Mouse (Mus musculus): ENCODE results near the gene Mybph. TPM values are rescaled to one million over a fixed set of nuclear protein-coding genes. Genes with fewer than 3 reads are reported as not detected.
"Not testable (repeated sequence)": the region's sequence is repeated elsewhere in the genome, so short reads cannot be mapped to it uniquely, and the experiment has no call there.

The Mybph gene
- polyA plus RNA-seq, 1 experiment from 2014 or later, result 55.8 TPM

DNA sequence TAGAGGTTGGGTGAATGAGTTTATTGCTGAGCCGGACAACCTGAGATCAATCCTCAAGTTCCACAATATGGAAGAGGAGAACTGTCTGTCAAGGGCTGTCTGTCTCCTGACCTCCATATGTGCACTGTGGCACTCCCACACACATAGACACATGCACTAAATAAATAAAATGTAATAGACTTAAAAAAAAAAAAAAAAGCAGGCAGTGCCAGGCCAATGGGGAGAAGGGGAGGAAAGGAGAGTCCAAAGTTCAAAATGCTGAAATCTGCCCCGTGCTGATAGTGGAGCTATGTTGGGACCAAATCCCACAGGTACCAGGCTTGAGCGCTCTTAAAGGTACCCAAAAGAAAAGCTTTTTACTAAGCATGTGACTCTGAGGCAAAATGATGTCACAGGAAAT lies 44.2 kb downstream of the Mybph start:
- 92% methylated on average over 3 of the region's 3 CpGs for WGBS
- H3K36me3 ChIP-seq, result no peaks in the 10 kb centered on the region
- H3K9ac ChIP-seq, result no peak overlapping the region
- H3K4me3 ChIP-seq, result no peak overlapping the region
- no peaks in the 10 kb centered on the region for H3K9me3 ChIP-seq
- H3K27me3 ChIP-seq, result peaks cover 53% of the 10 kb centered on the region
- no peak for ATAC-seq (ENCODE audit: insufficient number of reproducible peaks, low FRiP score, low TSS enrichment, low read depth)
- no peak overlapping the region for H3K27ac ChIP-seq
- H3K4me2 ChIP-seq, result no peak overlapping the region
- H3K4me1 ChIP-seq, result peaks cover 29% of the 10 kb centered on the region

DNA sequence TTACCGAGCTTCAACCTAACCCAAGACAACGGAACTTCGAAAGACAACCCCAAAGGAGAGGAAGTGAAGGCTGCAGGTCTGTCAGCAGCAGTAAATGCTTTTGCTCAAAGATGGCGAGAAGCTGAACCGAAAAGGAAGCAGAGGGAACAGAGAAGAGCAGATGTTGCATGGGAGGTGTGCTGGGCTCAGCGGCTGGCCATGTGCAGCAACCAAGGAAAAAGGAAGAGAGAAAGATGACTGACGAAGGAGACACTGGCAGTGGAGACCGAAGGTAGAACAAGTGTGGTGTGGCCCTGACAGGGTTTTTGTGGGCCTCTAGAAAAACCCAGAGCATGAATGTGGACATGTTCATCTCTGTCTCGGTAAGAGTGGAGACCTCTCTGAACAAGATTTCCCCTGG lies 47.5 kb downstream of the Mybph start:
- Histone ChIP-seq H3K36me3 (no peaks in the 10 kb centered on the region), H3K9ac (no peak overlapping the region), H3K9me3 (no peaks in the 10 kb centered on the region), H3K27ac (no peak overlapping the region), H3K4me2 (no peak overlapping the region), H3K27me3 (peaks cover 24% of the 10 kb centered on the region), H3K4me1 (peaks cover 16% of the 10 kb centered on the region), H3K4me3 (no peak overlapping the region)
- ATAC-seq (ENCODE audit: insufficient number of reproducible peaks, low FRiP score, low TSS enrichment, low read depth), result no peak
- 77% methylated on average over 9 of the region's 9 CpGs for WGBS

DNA sequence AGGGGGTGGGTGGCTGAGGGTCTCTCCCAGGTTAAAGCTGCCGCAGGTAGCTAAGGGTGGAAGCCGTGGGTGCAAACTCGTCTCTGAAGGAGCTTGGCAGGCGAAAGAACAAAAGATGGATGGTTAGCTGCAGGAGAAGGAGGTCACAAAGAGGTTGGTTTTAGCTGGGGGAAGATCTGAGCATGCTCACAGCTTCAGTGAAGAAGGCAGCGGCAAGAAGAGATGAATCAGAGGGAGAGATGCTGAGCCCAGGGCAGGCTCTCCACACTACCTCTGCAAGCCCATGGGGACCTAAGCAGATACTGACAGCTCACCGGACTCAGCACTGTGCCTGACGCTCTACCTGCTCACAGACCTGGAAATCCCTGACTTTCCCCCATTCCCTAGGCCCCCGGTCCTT lies 48.0 kb downstream of the Mybph start:
- no peak overlapping the region for H3K27ac ChIP-seq
- no peak overlapping the region for H3K4me2 ChIP-seq
- H3K36me3 ChIP-seq, result no peaks in the 10 kb centered on the region
- peaks cover 18% of the 10 kb centered on the region for H3K27me3 ChIP-seq
- no peaks in the 10 kb centered on the region for H3K9me3 ChIP-seq
- 74% methylated on average over 8 of the region's 8 CpGs for WGBS
- no peak overlapping the region for H3K9ac ChIP-seq
- H3K4me1 ChIP-seq, result peaks cover 14% of the 10 kb centered on the region
- ATAC-seq (ENCODE audit: insufficient number of reproducible peaks, low FRiP score, low TSS enrichment, low read depth), result no peak
- H3K4me3 ChIP-seq, result no peak overlapping the region

DNA sequence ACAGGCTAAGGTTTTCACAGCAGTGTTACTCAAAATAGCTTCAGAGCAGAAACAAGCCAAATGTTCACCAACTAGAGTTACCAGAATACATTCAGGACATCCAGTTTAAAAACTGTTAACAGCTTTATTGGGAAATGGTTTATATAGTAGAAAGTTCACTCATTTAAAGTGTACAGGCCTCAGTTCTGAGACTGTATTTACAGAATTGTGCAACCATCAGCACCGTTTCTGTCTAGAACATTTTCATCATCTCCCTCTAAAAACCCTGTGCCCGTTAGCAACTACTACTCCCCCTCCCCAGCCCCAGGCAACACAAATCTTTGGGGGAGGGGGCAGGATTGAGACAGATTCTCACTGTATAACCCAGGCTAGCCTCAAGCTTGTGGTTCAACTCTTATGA lies 49.0 kb downstream of the Mybph start:
- H3K9me3 ChIP-seq, result no peaks in the 10 kb centered on the region
- peaks cover 9% of the 10 kb centered on the region for H3K27me3 ChIP-seq
- H3K27ac ChIP-seq, result no peak overlapping the region
- H3K9ac ChIP-seq, result no peak overlapping the region
- 55% methylated on average over 2 of the region's 2 CpGs for WGBS
- no peak overlapping the region for H3K4me2 ChIP-seq
- H3K4me1 ChIP-seq, result peaks cover 14% of the 10 kb centered on the region
- no peak overlapping the region for H3K4me3 ChIP-seq
- ATAC-seq (ENCODE audit: insufficient number of reproducible peaks, low FRiP score, low TSS enrichment, low read depth), result no peak
- H3K36me3 ChIP-seq, result no peaks in the 10 kb centered on the region

DNA sequence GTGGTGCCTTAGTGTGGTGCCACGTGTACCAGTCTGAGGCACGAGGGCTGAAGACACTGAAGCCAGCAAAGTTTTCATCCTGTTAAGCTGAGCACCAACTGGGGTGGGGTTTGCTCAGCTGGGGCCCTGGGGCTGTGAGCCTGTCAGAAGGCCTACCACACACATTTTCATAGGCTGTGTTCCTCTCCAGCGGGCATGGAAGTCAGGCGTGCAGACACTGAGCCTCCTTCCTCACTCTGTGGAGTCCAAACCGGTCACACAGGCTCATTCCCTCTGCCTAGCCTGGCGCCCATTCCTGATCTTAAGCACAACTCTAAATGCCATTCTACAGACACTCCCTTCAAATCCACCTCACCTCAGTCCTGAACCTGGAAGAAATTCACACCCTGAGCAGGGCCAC lies 50.3 kb downstream of the Mybph start:
- Histone ChIP-seq H3K4me2 (0 out of 2 replicates have a peak overlapping the region, but pooled peaks have one; percentile 49), H3K4me3 (no peak overlapping the region), H3K36me3 (no peaks in the 10 kb centered on the region), H3K9ac (no peak overlapping the region), H3K4me1 (peaks cover 14% of the 10 kb centered on the region), H3K27me3 (peaks cover 6% of the 10 kb centered on the region; the same call in 1 of the 2 replicates), H3K9me3 (no peaks in the 10 kb centered on the region), H3K27ac (no peak overlapping the region)
- WGBS, result 55% methylated on average over 6 of the region's 6 CpGs
- no peak for ATAC-seq (ENCODE audit: insufficient number of reproducible peaks, low FRiP score, low TSS enrichment, low read depth)

DNA sequence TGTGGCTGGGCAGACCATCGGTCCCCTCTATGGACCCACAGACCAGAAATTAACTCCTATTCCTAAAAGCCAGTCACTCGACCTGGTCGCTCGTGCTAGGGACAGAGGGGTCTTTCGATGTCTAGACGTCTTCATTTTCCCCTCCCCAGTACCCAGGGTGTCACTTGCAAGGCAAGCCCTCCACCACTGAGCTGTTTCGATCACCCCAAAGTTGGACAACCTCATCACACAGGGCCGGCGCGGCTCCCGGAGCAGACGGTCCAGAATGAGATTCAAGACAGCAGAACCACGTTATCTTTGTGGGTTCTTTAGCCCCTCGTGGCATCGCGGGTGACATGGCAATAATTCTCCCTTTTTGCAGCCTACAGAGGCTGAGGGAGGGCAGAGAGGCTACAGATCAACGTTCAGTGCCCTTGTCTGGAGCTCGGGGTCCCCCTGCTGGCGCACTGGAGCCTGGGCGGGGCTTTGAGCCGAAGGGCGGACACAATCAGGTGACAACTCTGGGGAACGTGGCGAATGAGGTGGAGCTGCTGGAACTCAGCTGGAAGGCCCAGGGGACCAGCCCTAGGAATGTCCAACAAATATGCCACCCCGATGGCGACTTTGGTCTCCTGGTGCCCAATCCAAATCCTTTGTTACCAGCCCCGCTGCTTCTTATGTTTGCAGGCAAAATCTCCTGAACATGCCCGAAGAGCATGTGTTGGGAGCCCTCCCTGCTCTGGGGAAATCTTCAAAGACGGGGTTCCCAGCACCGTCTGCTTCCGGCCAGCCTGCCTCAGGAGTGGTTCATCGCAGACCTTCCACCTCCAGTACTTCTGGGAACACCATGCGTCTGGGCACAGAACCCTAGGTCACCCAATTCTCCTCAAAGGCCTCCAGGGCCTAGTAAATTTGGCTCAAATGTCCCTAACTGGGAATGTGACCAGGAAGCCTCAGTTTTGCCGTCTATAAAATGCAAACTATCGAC lies 51.0 kb downstream of the Mybph start:
- 20% methylated on average over 35 of the region's 35 CpGs for WGBS
- peak overlapping the region; percentile 17; the same call in 1 of the 2 replicates for H3K4me3 ChIP-seq
- ATAC-seq (ENCODE audit: insufficient number of reproducible peaks, low FRiP score, low TSS enrichment, low read depth), result peak; percentile 64
- H3K9ac ChIP-seq, result peak overlapping the region; percentile 26; the same call in 1 of the 2 replicates
- H3K27ac ChIP-seq, result no peak overlapping the region
- peaks cover 14% of the 10 kb centered on the region for H3K4me1 ChIP-seq
- peak overlapping the region; percentile 49 for H3K4me2 ChIP-seq
- peaks cover 6% of the 10 kb centered on the region; the same call in 1 of the 2 replicates for H3K27me3 ChIP-seq
- no peaks in the 10 kb centered on the region for H3K9me3 ChIP-seq
- no peaks in the 10 kb centered on the region for H3K36me3 ChIP-seq

DNA sequence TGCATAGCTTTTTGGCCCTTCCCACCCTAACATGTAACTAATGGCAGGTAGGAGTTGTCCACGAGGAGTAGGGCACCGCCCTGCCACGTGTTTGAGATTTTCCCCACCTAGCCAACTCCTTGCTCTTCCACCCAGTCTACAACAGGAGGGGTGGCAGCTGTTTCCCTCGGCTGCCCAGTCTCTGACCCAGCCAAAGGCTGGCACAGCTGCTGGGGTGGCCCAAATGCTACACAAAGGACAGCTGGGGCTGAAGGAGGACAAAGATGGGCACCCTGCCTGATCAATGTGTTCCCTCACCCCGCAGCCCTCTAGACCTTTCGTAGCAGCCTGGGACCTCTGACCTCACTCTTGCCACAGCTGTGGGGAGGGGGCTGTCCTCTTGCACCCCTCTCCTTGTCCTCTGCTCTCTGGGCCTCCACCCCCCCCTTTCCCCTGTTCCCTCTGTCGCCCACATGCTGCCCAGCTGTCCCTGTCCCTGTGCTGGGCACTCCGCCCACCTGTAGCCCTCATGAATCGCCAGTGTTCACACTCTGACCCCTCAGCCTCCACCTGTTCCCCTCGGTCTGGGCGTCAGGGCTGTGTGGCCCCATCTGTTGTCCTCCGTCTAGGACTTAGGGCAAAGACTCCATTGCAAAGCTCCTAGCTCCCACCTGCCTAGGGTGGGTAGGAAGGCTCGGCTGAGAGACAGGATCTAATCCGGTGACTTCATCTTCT lies 51.9 kb downstream of the Mybph start:
- Histone ChIP-seq H3K4me3 (no peak overlapping the region), H3K27me3 (peaks cover 6% of the 10 kb centered on the region; the same call in 1 of the 2 replicates), H3K9ac (no peak overlapping the region), H3K4me2 (no peak overlapping the region), H3K36me3 (no peaks in the 10 kb centered on the region), H3K27ac (no peak overlapping the region), H3K9me3 (no peaks in the 10 kb centered on the region), H3K4me1 (peaks cover 14% of the 10 kb centered on the region)
- peak; percentile 77 for ATAC-seq (ENCODE audit: insufficient number of reproducible peaks, low FRiP score, low TSS enrichment, low read depth)
- 73% methylated on average over 14 of the region's 14 CpGs for WGBS

DNA sequence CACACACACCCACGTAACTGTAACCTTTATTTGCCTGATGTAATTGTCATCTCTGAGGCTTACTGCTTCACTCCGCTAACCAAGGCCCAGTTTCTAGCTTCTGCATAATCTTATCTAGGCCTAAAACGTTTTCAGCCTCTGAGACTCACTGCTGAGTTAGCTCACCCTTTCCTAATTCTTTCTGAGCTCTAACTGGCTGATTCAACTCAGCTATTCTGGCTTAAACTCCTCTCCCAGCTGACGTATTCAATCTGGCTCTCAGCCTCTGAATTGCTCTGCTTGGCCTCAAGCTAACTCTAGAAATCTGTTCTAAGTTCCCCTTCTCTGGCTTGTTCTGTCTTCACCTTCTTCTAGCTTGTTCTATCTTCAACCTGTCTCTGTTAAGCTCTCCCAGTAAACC lies 53.3 kb downstream of the Mybph start:
- Histone ChIP-seq H3K4me1 (peaks cover 14% of the 10 kb centered on the region), H3K4me2 (no peak overlapping the region), H3K9me3 (no peaks in the 10 kb centered on the region), H3K36me3 (no peaks in the 10 kb centered on the region), H3K27ac (no peak overlapping the region), H3K9ac (no peak overlapping the region), H3K27me3 (peaks cover 6% of the 10 kb centered on the region; the same call in 1 of the 2 replicates), H3K4me3 (no peak overlapping the region)
- no peak for ATAC-seq (ENCODE audit: insufficient number of reproducible peaks, low FRiP score, low TSS enrichment, low read depth)
- 52% methylated on average over 4 of the region's 4 CpGs for WGBS

DNA sequence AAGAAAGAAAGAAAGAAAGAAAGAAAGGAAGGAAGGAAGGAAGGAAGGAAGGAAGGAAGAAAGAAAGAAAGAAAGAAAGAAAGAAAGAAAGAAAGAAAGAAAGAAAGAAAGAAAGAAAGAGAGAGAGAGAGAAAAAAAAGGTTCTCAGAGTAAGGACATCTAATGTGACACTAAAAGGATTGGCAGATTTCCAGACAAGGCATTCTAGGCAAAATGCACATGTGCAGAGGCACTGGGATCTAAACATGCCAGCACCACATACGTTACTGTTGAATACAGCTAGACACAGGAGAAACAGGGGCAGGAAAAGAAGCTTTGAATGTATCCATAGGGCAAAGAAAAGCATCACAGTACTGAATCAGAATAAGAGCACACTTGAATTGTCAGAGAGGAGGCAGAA lies 56.4 kb downstream of the Mybph start:
- not testable (repeated sequence) for H3K9ac ChIP-seq; ATAC-seq (ENCODE audit: insufficient number of reproducible peaks, low FRiP score, low TSS enrichment, low read depth); H3K4me1 ChIP-seq; H3K9me3 ChIP-seq; H3K36me3 ChIP-seq; H3K4me2 ChIP-seq; H3K27me3 ChIP-seq; H3K27ac ChIP-seq; H3K4me3 ChIP-seq
- WGBS, result 61% methylated on average over 1 of the region's 1 CpGs

Other genes starting within 250 kb of the Mybph start
- 147 and 186 TPM in 2 replicates for gene Fmod, start 156.2 kb upstream of the Mybph start, polyA plus RNA-seq (2015; fragmentation: Nextera tagmentation; extraction: Ambion mirVana)
- 30.9 and 35.1 TPM in 2 replicates for gene Btg2, start 114.3 kb upstream of the Mybph start, polyA plus RNA-seq (2015; fragmentation: Nextera tagmentation; extraction: Ambion mirVana)
- 0.50 and 0.59 TPM in 2 replicates for gene Chit1, start 82.2 kb upstream of the Mybph start, polyA plus RNA-seq (2015; fragmentation: Nextera tagmentation; extraction: Ambion mirVana)
- 9.8 and 13.6 TPM in 2 replicates for gene Chil1, start 11.3 kb upstream of the Mybph start, polyA plus RNA-seq (2015; fragmentation: Nextera tagmentation; extraction: Ambion mirVana)
- 1.8 and 2.0 TPM in 2 replicates for gene Adora1, start 42.0 kb downstream of the Mybph start, polyA plus RNA-seq (2015; fragmentation: Nextera tagmentation; extraction: Ambion mirVana)
- 117 and 227 TPM in 2 replicates for gene Myog, start 96.5 kb downstream of the Mybph start, polyA plus RNA-seq (2015; fragmentation: Nextera tagmentation; extraction: Ambion mirVana)
- gene Ppfia4, start 139.5 kb downstream of the Mybph start, polyA plus RNA-seq (2015; fragmentation: Nextera tagmentation; extraction: Ambion mirVana), result 7.5 and 11.1 TPM in 2 replicates
- gene Tmem183a, start 168.5 kb downstream of the Mybph start, polyA plus RNA-seq (2015; fragmentation: Nextera tagmentation; extraction: Ambion mirVana), result 80.2 and 80.3 TPM in 2 replicates
- gene 4933406M09Rik, start 192.5 kb downstream of the Mybph start, polyA plus RNA-seq (2015; fragmentation: Nextera tagmentation; extraction: Ambion mirVana), result not detected in 2 replicates
- 38.8 and 44.2 TPM in 2 replicates for gene Cyb5r1, start 212.1 kb downstream of the Mybph start, polyA plus RNA-seq (2015; fragmentation: Nextera tagmentation; extraction: Ambion mirVana)
- 102 and 109 TPM in 2 replicates for gene Adipor1, start 221.9 kb downstream of the Mybph start, polyA plus RNA-seq (2015; fragmentation: Nextera tagmentation; extraction: Ambion mirVana)